Mouse (Mus musculus): ENCODE measurements around the gene Sfxn5.

The Sfxn5 gene

GRCm38 (mm10) chr6:85333000-85333669 lies at the start of gene Sfxn5:
Sfxn5 (minus strand) TSS chr6:85333422.
- DNase-seq: peak; percentile 96

- no peak for DNase-seq
Observed at GRCm38 (mm10) chr6:85382791-85383190, 49.6 kb upstream of the Sfxn5 start.

GRCm38 (mm10) chr6:85381648-85382020 lies 48.4 kb upstream of the Sfxn5 start:
- no peak for DNase-seq

GRCm38 (mm10) chr6:85380901-85381647 lies 47.9 kb upstream of the Sfxn5 start:
- no peak for DNase-seq

GRCm38 (mm10) chr6:85380201-85380900 lies 47.1 kb upstream of the Sfxn5 start:
- DNase-seq: peak; percentile 74

- no peak for DNase-seq
Observed at GRCm38 (mm10) chr6:85378629-85379028, 45.4 kb upstream of the Sfxn5 start.

- DNase-seq: no peak
Observed at GRCm38 (mm10) chr6:85377876-85378275, 44.7 kb upstream of the Sfxn5 start.

GRCm38 (mm10) chr6:85377066-85377734 lies 44.0 kb upstream of the Sfxn5 start:
- DNase-seq: no peak

- peak; percentile 97 for DNase-seq
Observed at GRCm38 (mm10) chr6:85374734-85375114, 41.5 kb upstream of the Sfxn5 start.

- DNase-seq: no peak
Observed at GRCm38 (mm10) chr6:85373951-85374733, 40.9 kb upstream of the Sfxn5 start, which contains the start of gene Rab11fip5. Rab11fip5 (minus strand) TSS chr6:85374634.

- no peak for DNase-seq
Observed at GRCm38 (mm10) chr6:85373066-85373860, 40.0 kb upstream of the Sfxn5 start.

GRCm38 (mm10) chr6:85372496-85372895 lies 39.3 kb upstream of the Sfxn5 start:
- no peak for DNase-seq

- no peak for DNase-seq
Observed at GRCm38 (mm10) chr6:85371859-85372405, 38.7 kb upstream of the Sfxn5 start.

- no peak for DNase-seq
Observed at GRCm38 (mm10) chr6:85370666-85371430, 37.6 kb upstream of the Sfxn5 start.

GRCm38 (mm10) chr6:85370041-85370440 lies 36.8 kb upstream of the Sfxn5 start:
- no peak for DNase-seq

GRCm38 (mm10) chr6:85369181-85369860 lies 36.1 kb upstream of the Sfxn5 start:
- no peak for DNase-seq

GRCm38 (mm10) chr6:85368722-85369121 lies 35.5 kb upstream of the Sfxn5 start:
- DNase-seq: no peak

GRCm38 (mm10) chr6:85368166-85368565 lies 34.9 kb upstream of the Sfxn5 start:
- no peak for DNase-seq

- DNase-seq: no peak
Observed at GRCm38 (mm10) chr6:85366387-85366786, 33.2 kb upstream of the Sfxn5 start.

- DNase-seq: no peak
Observed at GRCm38 (mm10) chr6:85364439-85364838, 31.2 kb upstream of the Sfxn5 start.
